Mouse (Mus musculus) small intestine, adult 2 months (tissue): Measurements from ENCODE around the gene Ppp2r1a.

Experiments used
- CTCF ChIP-seq: fragments of 200-500 bp; IDR thresholded peaks from 2 replicates; pipeline ENCODE4 v1.5.1; 2012; ENCODE audit warnings: low read depth, mild to moderate bottlenecking, control low read depth, inconsistent platforms, low read length, moderate library complexity, mixed read lengths; ENCODE audit not compliant: insufficient replicate concordance, insufficient read length; ENCODE audit errors: extremely low read depth
- POLR2A ChIP-seq: fragments of 200-500 bp; IDR thresholded peaks from 2 replicates; pipeline ENCODE4 v1.6.1; 2012; ENCODE audit warnings: low read depth, mild to moderate bottlenecking, control low read depth, inconsistent platforms, low read length, moderate library complexity

DNA sequence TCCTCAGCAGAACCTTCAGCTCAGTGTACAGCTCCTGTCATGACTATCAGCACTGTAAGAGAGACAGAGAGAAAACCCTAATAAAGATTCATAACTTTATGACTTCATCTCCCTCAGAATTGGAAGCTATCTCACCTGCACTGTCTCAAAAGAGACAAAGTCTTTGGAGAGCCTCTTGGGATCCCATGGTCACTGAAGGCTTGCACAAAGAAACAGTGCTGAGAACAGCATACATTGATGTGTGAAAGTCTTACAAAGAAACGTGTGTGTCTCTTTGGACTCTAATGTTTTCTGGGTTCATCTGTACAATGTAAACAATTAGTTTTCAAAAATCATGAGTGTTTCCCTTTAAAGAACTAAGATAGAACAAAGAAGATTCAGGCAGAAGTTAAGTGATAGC is 25.5 kb upstream of the Ppp2r1a start, which contains the start of gene Vmn1r232:
- no peak for TF ChIP-seq CTCF
- TF ChIP-seq POLR2A: no peak
